Mouse (Mus musculus) midbrain, embryonic 11.5 days (tissue): ENCODE data around the gene Klc2. TPM values are rescaled to one million over a fixed set of nuclear protein-coding genes. Genes with fewer than 3 reads are reported as not detected.
A peak's percentile ranks its signal among the peaks of the same experiment; 100 is the strongest.

Experiments used
- ATAC-seq: fragments of 200-750 bp; cut with Nextera tagmentation; 2 replicates; pipeline ENCODE4 v1.8.0; 2017; ENCODE audit warnings: moderate TSS enrichment, moderate library complexity; ENCODE audit not compliant: low FRiP score
- DNase-seq: peaks from one replicate; pipeline ENCODE4 v3.0.0; 2015; ENCODE audit warnings: low spot score; ENCODE audit errors: missing footprints
- H3K27ac ChIP-seq: fragments of 300-500 bp; sonication (generic); 2 replicates; pipeline ENCODE4 v1.5.1; 2014; ENCODE audit warnings: low read depth, low read length
- H3K27me3 ChIP-seq: fragments of 300-500 bp; sonication (generic); 2 replicates; pipeline ENCODE4 v1.6.1; 2014; ENCODE audit warnings: mild to moderate bottlenecking, low read length, moderate library complexity, mixed read lengths; ENCODE audit not compliant: control insufficient read depth, insufficient read depth
- H3K36me3 ChIP-seq: fragments of 300-500 bp; sonication (generic); 2 replicates; pipeline ENCODE4 v1.6.1; 2014; ENCODE audit warnings: mild to moderate bottlenecking, low read length, moderate library complexity, mixed read lengths; ENCODE audit not compliant: control insufficient read depth, insufficient read depth
- H3K4me1 ChIP-seq: fragments of 300-500 bp; sonication (generic); 2 replicates; pipeline ENCODE4 v1.6.1; 2014; ENCODE audit warnings: low read length; ENCODE audit not compliant: control insufficient read depth, insufficient read depth
- H3K4me2 ChIP-seq: fragments of 300-500 bp; sonication (generic); 2 replicates; pipeline ENCODE4 v1.6.1; 2014; ENCODE audit warnings: mild to moderate bottlenecking, moderate library complexity
- H3K4me3 ChIP-seq: fragments of 300-500 bp; sonication (generic); 2 replicates; pipeline ENCODE4 v1.5.1; 2014; ENCODE audit warnings: low read depth, low read length
- H3K9ac ChIP-seq: fragments of 300-500 bp; sonication (generic); 2 replicates; pipeline ENCODE4 v1.6.1; 2014; ENCODE audit warnings: low read length
- H3K9me3 ChIP-seq: fragments of 300-500 bp; sonication (generic); 2 replicates; pipeline ENCODE4 v1.6.1; 2016; ENCODE audit warnings: low read length; ENCODE audit not compliant: control insufficient read depth
- WGBS: fragments of 180-500 bp; shearing (Covaris S2); extraction: QIAGEN DNeasy Blood & Tissue Kit; methylation state at CpG from one replicate; pipeline ENCODE4 v1.1.7; 2014; 5-methylcytosine and 5-hydroxymethylcytosine counted together
- polyA plus RNA-seq: library from polyadenylated mRNA; unstranded; fragments of >200 nt; fragmentation: Nextera tagmentation; extraction: Ambion mirVana; gene quantifications from 2 replicates; pipeline ENCODE4 v1.2.1, GENCODE M21; 2014

Klc2 gene
- polyA plus RNA-seq, 1 experiment from 2014 or later, result 25.0 TPM

- Histone ChIP-seq H3K27me3 (peaks cover 39% of the 10 kb centered on the region), H3K9me3 (no peaks in the 10 kb centered on the region), H3K9ac (peak overlapping the region; percentile 56), H3K27ac (peak overlapping the region; percentile 63), H3K4me2 (peak overlapping the region; percentile 60), H3K4me1 (peaks cover 24% of the 10 kb centered on the region), H3K36me3 (no peaks in the 10 kb centered on the region), H3K4me3 (peak overlapping the region; percentile 34)
- WGBS, result under 1% methylated on average over 39 of the region's 40 CpGs
- peak; percentile 87 for ATAC-seq
- DNase-seq, result peak; percentile 96
These were observed 46.6 kb downstream of the Klc2 start for GRCm38 (mm10) chr19:5071545-5072369.

- Histone ChIP-seq H3K36me3 (no peaks in the 10 kb centered on the region), H3K9ac (peak overlapping the region; percentile 56), H3K9me3 (no peaks in the 10 kb centered on the region), H3K4me3 (peak overlapping the region; percentile 34), H3K27me3 (peaks cover 39% of the 10 kb centered on the region), H3K4me1 (peaks cover 24% of the 10 kb centered on the region), H3K27ac (peak overlapping the region; percentile 63), H3K4me2 (peak overlapping the region; percentile 60)
- ATAC-seq, result no peak
- peak; percentile 88 for DNase-seq
- 9% methylated on average over 11 of the region's 11 CpGs for WGBS
These were observed 47.3 kb downstream of the Klc2 start for GRCm38 (mm10) chr19:5071077-5071476.

- Histone ChIP-seq H3K9me3 (no peaks in the 10 kb centered on the region), H3K4me3 (no peak overlapping the region), H3K9ac (no peak overlapping the region), H3K4me2 (no peak overlapping the region), H3K27me3 (peaks cover 39% of the 10 kb centered on the region), H3K27ac (no peak overlapping the region), H3K4me1 (peaks cover 24% of the 10 kb centered on the region), H3K36me3 (no peaks in the 10 kb centered on the region)
- WGBS, result 82% methylated on average over 7 of the region's 7 CpGs
- ATAC-seq (no peak), DNase-seq (no peak)
These were observed 48.4 kb downstream of the Klc2 start for GRCm38 (mm10) chr19:5069978-5070377.

- peaks cover 39% of the 10 kb centered on the region for H3K27me3 ChIP-seq
- no peak overlapping the region for H3K4me3 ChIP-seq
- H3K9me3 ChIP-seq, result no peaks in the 10 kb centered on the region
- peaks cover 24% of the 10 kb centered on the region for H3K4me1 ChIP-seq
- H3K27ac ChIP-seq, result no peak overlapping the region
- 90% methylated on average over 5 of the region's 5 CpGs for WGBS
- H3K4me2 ChIP-seq, result no peak overlapping the region
- H3K36me3 ChIP-seq, result no peaks in the 10 kb centered on the region
- no peak overlapping the region for H3K9ac ChIP-seq
- DNase-seq (no peak), ATAC-seq (no peak)
These were observed 48.9 kb downstream of the Klc2 start for GRCm38 (mm10) chr19:5069486-5069885.

- Histone ChIP-seq H3K4me3 (peak overlapping the region; percentile 33), H3K27me3 (peaks cover 39% of the 10 kb centered on the region), H3K4me2 (peak overlapping the region; percentile 78), H3K9me3 (no peaks in the 10 kb centered on the region), H3K9ac (peak overlapping the region; percentile 56), H3K4me1 (peaks cover 24% of the 10 kb centered on the region), H3K27ac (no peak overlapping the region), H3K36me3 (no peaks in the 10 kb centered on the region)
- ATAC-seq (no peak), DNase-seq (peak; percentile 90)
- 43% methylated on average over 21 of the region's 21 CpGs for WGBS
These were observed 49.7 kb downstream of the Klc2 start for GRCm38 (mm10) chr19:5068570-5069234.

GRCm38 (mm10) chr19:5067867-5068569 lies 50.3 kb downstream of the Klc2 start, which contains the start of gene Cd248:
Gene Cd248, plus strand, starts transcription at chr19:5068078.
- Histone ChIP-seq H3K27me3 (peaks cover 39% of the 10 kb centered on the region), H3K9me3 (no peaks in the 10 kb centered on the region), H3K27ac (no peak within 1 kb of the TSS), H3K4me2 (peak within 1 kb of the TSS; percentile 78), H3K36me3 (no peaks in the 10 kb centered on the region), H3K9ac (peak within 1 kb of the TSS; percentile 56), H3K4me3 (peak within 1 kb of the TSS; percentile 33), H3K4me1 (peaks cover 24% of the 10 kb centered on the region)
- ATAC-seq (no peak), DNase-seq (peak; percentile 93)
- 2% methylated on average over 44 of the region's 56 CpGs for WGBS

- Histone ChIP-seq H3K27me3 (peaks cover 39% of the 10 kb centered on the region), H3K27ac (no peak overlapping the region)
- no peak for ATAC-seq
These were observed 51.1 kb downstream of the Klc2 start for GRCm38 (mm10) chr19:5067040-5067799.

GRCm38 (mm10) chr19:5065104-5065503 lies 53.3 kb downstream of the Klc2 start:
- WGBS, result 75% methylated on average over 7 of the region's 7 CpGs
- Histone ChIP-seq H3K9me3 (no peaks in the 10 kb centered on the region), H3K9ac (no peak overlapping the region), H3K4me3 (no peak overlapping the region), H3K27me3 (peaks cover 31% of the 10 kb centered on the region), H3K27ac (no peak overlapping the region), H3K4me1 (peaks cover 10% of the 10 kb centered on the region), H3K36me3 (no peaks in the 10 kb centered on the region), H3K4me2 (no peak overlapping the region)
- DNase-seq, result no peak
- no peak for ATAC-seq

More at GRCm38 (mm10) chr19:5067040-5067799, 51.1 kb downstream of the Klc2 start:
- 8% methylated on average over 15 of the region's 15 CpGs for WGBS
- Histone ChIP-seq H3K9ac (peak overlapping the region; percentile 56; the same call in 1 of the 2 replicates), H3K4me3 (peak overlapping the region; percentile 33), H3K4me2 (peak overlapping the region; percentile 78), H3K36me3 (no peaks in the 10 kb centered on the region), H3K4me1 (peaks cover 20% of the 10 kb centered on the region), H3K9me3 (no peaks in the 10 kb centered on the region)
- peak; percentile 92 for DNase-seq
